Mouse (Mus musculus) layer of hippocampus, adult 9-11 months (tissue): ENCODE measurements around the gene Olfr332.
"Not testable (repeated sequence)": the region's sequence is repeated elsewhere in the genome, so short reads cannot be mapped to it uniquely, and the experiment has no call there.

Source experiments
- DNase-seq: peaks from one replicate; pipeline ENCODE4 v3.0.0; 2022

The Olfr332 gene

DNA sequence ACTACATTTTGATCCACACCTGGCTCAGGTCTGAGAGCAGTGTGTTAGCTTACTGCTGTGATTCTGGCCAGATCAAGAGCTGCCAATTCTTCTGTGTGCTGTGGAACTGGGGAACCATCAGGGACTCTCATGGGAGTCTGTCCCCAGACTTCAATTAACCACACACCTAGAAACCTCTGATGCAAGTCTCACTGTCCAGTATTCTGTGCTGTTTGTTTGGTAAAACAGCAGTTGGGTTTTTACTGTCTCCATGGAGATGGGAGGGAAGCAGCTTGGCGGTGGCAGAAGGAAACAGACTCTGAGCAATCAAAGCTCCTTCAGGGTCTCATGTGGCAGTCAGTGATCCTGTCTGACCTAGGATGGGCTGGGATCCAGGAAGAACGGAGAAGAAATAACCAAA, at the start of gene Olfr332:
Gene Olfr332, minus strand, starts transcription at position 101 of the 400 bp plus-strand sequence.
- DNase-seq = no peak

GRCm38 (mm10) chr11:58534736-58535135, 42.4 kb upstream of the Olfr332 start, which contains the start of gene Olfr330:
Olfr330 (minus strand) TSS chr11:58534836.
- not testable (repeated sequence) for DNase-seq

GRCm38 (mm10) chr11:58519756-58520155, 27.4 kb upstream of the Olfr332 start:
- DNase-seq = peak; percentile 8

GRCm38 (mm10) chr11:58518916-58519315, 26.6 kb upstream of the Olfr332 start:
- DNase-seq = peak; percentile 53

DNA sequence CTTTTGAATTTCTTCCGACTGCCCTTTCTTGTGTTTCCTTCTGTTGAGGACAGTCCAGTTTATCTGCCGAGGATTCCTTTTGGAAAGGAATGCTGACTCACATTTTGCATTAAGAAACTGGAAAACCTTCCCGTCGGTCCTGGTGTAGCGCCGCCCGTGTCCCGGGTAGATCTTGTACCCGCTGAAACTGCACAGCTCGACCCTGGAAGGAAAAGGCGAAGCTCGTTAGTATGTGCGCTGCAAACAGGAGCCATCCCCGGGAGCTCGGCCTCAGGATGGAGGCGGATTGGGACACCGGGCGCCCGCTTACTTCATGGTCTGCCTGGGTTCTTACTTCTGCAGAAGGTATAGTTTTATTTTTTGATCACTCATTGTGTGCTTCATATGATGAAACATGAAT, 16.7 kb upstream of the Olfr332 start:
- DNase-seq = not testable (repeated sequence)

- DNase-seq = not testable (repeated sequence)
Observed at GRCm38 (mm10) chr11:58502472-58502871, 10.1 kb upstream of the Olfr332 start, which contains the start of gene Olfr331. Olfr331 (minus strand) TSS chr11:58502572.

GRCm38 (mm10) chr11:58499290-58499689, 6.9 kb upstream of the Olfr332 start:
- no peak for DNase-seq

- DNase-seq = no peak
Observed at GRCm38 (mm10) chr11:58498761-58499160, 6.4 kb upstream of the Olfr332 start.

DNA sequence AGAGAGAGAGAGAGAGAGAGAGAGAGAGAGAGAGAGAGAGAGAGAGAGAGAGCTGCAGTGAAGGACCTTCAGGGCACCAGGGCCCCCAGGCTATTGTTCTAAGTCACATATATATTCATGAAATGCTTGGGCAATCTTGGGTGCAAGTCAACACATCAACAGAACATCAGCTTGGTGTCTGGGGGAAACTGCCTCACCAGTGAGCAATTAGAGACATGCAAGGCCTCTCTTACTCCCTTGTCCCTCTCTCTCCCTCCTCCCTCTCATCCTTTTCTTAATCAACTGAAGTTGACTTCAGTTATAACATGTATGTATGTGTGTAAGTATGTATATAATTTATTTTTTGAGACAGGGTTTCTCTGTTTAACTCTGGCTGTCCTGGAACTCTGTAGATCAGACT, 30.2 kb downstream of the Olfr332 start, which contains the start of gene Olfr30:
Gene Olfr30, minus strand, starts transcription at position 101 of the 400 bp plus-strand sequence.
- DNase-seq = no peak

GRCm38 (mm10) chr11:58453592-58453991, 38.8 kb downstream of the Olfr332 start:
- DNase-seq = no peak

- no peak for DNase-seq
Observed at GRCm38 (mm10) chr11:58452759-58453158, 39.6 kb downstream of the Olfr332 start, which contains the start of gene Lypd9. Lypd9 (minus strand) TSS chr11:58452923.
